Mouse (Mus musculus) heart, adult 2 months (tissue): Measurements from ENCODE around the gene Fgf11.

Source experiments
- CTCF ChIP-seq: fragments of 200-600 bp; IDR thresholded peaks from 2 replicates; pipeline ENCODE4 v1.8.1; 2022; ENCODE audit warnings: antibody characterized with exemption, mild to moderate bottlenecking, moderate library complexity
- EP300 ChIP-seq: fragments of 200-500 bp; IDR thresholded peaks from 2 replicates; pipeline ENCODE4 v1.6.1; 2011; ENCODE audit warnings: low read depth, low read length, control low read depth; ENCODE audit not compliant: insufficient read depth
- POLR2A ChIP-seq: fragments of 200-500 bp; IDR thresholded peaks from 2 replicates; pipeline ENCODE4 v1.6.1; 2011; ENCODE audit warnings: mild to moderate bottlenecking, low read depth, low read length, control low read depth; ENCODE audit not compliant: insufficient read depth

GRCm38 (mm10) chr11:69763551-69763950 is 38.1 kb downstream of the Fgf11 start:
- TF ChIP-seq CTCF (peak; percentile 46), EP300 (no peak), POLR2A (no peak)
